ENCODE assay signal across 1 mouse cellular context in the genomic region with DNA sequence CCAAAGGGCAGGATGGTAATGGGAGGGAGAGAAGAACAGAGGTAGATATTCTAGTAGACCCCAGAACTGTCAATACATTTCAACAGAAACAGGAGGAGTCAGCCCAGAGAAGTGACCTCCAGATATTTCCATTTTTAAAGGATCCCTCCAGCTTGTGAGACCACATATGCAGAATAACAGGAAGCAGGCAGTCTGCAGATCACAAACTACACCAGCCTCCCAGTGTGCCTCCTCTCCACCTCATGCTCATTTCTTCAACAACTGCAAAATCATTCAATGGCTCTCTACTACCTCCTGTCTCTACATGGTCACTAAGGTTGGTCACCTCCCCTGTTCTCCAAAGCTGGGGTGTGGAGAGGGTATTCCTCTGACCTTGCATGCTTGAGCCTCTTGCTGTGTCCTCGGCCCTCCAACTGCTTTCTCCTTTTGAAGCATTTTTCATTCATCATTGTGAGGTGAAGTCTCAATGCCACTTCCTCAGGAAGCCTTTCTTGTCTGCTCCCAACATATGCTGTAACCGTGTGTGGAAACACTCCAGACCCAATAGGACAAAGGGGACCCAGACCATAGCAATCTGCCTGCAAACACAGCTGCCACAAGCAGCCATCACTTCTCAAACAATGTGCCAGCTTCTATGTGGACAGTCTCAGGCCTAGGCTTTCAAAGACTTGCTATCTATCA.
TF ChIP-seq lines count a peak whose summit lies in the region.

No protein-coding gene starts in this region.

TF ChIP-seq in MEL, 35 proteins besides CTCF, POLR2A, EP300 and RAD21 (continued from another document):
- no peak for TF ChIP-seq USF1 (IDR thresholded peaks at IDR 0.05; ENCODE audit: low read depth, low read length)
TF ChIP-seq in MEL: peak in this region for 0.
